Mouse (Mus musculus) urinary bladder, postnatal 25 days (tissue): Measurements from ENCODE around the gene Coq10b.

ENCODE experiments used
- DNase-seq: peaks from one replicate; pipeline ENCODE4 v3.0.0; 2022; ENCODE audit warnings: low spot score

Coq10b gene

DNA sequence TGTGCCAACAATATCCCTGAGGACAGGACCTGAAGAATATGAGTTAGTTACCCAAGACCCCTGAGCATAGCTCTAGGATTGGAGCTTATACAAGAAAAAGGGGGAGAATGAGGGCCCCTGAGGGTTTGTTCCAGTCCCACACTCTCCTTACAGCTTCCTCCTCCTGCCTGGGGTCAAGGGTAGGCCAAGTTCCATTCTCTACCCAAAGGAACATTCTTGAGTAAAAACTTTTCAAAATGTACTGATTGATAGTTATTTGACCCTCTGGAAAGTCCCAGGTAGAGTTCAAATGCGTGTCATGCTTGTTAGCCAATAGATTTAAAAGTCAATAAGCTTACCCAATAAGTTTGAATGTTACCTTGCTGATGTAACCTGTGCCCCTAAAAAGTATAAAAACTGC, 55.1 kb downstream of the Coq10b start:
- DNase-seq: no peak

DNA sequence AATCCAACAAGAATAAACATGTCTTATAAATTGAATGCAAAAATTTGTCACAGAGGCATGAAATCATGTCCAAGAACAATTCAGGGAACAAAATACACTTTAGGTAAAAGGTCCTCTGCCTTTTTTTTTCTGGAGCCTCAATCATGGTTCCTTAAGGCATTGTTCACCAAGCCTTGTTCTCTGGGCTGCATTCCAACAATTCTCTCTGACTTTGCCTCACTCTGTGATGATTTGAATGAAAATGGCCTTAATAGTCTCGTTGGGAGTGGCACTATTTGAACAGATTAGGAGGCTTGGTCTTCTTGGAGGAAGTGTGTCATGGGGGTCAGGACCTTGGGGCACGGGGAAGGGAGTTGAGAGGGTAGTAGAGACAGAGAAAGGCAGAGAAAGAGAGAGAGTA, 55.9 kb downstream of the Coq10b start:
- no peak for DNase-seq

DNA sequence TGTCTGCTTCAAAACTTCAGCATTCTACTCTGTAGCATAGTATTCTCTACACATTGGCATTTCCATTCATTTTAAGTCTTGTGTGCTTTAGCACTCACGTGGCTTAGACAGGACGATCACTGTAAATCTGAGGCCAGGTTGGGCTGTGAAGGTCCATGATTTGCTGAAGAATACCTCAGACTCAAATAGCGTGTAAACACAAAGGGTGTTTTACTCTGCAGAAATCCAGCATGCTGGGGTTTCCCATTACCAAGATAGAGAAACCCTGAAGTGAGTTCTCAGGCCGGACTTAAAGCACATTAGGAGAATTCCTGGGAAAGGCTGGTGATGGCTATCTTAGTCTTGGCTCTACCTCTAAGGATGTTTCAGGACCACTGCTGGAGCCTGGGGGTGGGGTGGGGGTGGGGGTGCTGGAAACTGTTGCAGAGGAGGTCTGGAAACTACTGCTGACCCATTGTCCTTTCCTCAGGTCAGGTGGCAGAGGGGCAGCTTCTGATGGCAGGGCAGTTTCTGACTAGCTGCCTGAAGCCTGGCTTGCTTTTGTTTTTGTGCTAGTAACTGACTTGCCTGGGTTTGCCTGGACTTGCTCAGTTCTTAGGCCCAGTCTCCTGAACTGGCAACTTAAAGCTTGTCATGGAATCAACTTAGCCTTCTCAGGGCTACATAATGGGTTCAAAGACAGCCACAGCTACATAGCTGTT, 56.6 kb downstream of the Coq10b start:
- no peak for DNase-seq
